Comparison of ENCODE assay signal across 29 mouse cellular contexts in the genomic region with DNA sequence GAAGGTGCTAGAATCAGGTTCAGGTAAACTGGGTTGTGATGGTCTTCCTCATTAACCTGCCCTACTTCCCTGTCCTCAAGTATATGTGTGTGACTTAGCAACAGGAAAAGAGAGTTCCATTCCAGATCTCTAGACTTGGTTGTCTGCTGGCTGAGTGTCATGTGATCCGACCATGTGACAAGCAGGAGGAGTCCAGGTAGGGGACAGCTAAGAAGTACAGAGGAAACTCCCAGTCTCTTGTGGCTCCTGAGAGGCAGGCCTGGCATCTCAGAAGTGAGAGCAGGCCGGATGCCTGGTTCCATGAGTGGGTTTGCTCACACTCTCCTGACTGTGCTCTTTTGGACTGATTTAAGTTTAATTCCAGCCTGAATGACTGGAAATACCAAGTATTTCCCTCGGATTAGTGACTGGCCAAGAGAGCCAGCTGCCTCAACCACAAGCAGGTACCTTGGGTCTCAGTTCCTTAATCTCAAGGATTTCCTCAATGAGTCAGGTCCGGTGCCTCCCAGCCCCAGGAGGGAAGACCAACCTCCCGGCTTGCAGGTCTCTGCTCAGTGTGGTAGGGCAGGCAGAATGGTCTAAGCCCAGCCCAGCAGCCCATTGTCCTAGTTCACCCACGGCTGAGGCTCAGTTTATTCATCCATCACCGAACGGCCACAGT. TPM values are rescaled to one million over a fixed set of nuclear protein-coding genes. Genes with fewer than 3 reads are reported as not detected.
A peak's percentile ranks its signal among the peaks of the same experiment; 100 is the strongest.
DNase-seq lines count a peak whose midpoint lies in the region; ATAC-seq and TF ChIP-seq lines count a peak whose summit lies in the region.
"Had no signal": no experiment of that assay in that cellular context is flagged by ENCODE, and none has a peak within 500 bp of the region (broad histone marks: within the 10 kb centered on the region; RNA-seq: fewer than 3 reads in every experiment).

No protein-coding gene starts in this region.

- DNase-seq in embryo, embryonic 9.5 days (ENCODE audit: extremely low spot score) = no peak
- DNase-seq in embryo, embryonic 10 days (ENCODE audit: low spot score) = no peak
- DNase-seq: adrenal gland, postnatal 10 days; cerebellum, adult 9-11 months; gastrocnemius, postnatal 36 days; kidney, adult 11 months; kidney, postnatal 36 days; layer of hippocampus, postnatal 36 days; lung, embryonic 14.5 days; right cerebral cortex, adult 18-20 months; right cerebral cortex, postnatal 4 days; thymus, adult 2 months; thymus, postnatal 4 days had no signal

- H3K9ac ChIP-seq in liver, embryonic 15.5 days = no peak overlapping the region
- no peak overlapping the region for H3K9ac ChIP-seq in liver, embryonic 12.5 days
- H3K9ac ChIP-seq in lung, embryonic 16.5 days (ENCODE audit: low read length) = no peak overlapping the region
- H3K9ac ChIP-seq in forebrain, embryonic 15.5 days (replicated peaks) = no peak overlapping the region
- H3K9ac ChIP-seq: embryonic facial prominence, embryonic 12.5 days; hindbrain, embryonic 13.5 days; kidney, embryonic 15.5 days; limb, embryonic 13.5 days; lung, embryonic 14.5 days; midbrain, embryonic 15.5 days; neural tube, embryonic 13.5 days had no signal

- peaks cover 36% of the 10 kb centered on the region for H3K27me3 ChIP-seq in liver, embryonic 15.5 days
- peaks cover 36% of the 10 kb centered on the region for H3K27me3 ChIP-seq in liver, embryonic 12.5 days (replicated peaks)
- H3K27me3 ChIP-seq in lung, embryonic 16.5 days (ENCODE audit: control insufficient read depth, insufficient read depth, low read depth, low read length) = no peaks in the 10 kb centered on the region
- no peaks in the 10 kb centered on the region for H3K27me3 ChIP-seq in forebrain, embryonic 15.5 days
- H3K27me3 ChIP-seq: embryonic facial prominence, embryonic 12.5 days; hindbrain, embryonic 13.5 days; kidney, embryonic 15.5 days; limb, embryonic 13.5 days; midbrain, embryonic 15.5 days; neural tube, embryonic 13.5 days had no signal

- H3K4me2 ChIP-seq in liver, embryonic 15.5 days = no peak overlapping the region
- H3K4me2 ChIP-seq in liver, embryonic 12.5 days = no peak overlapping the region
- no peak overlapping the region for H3K4me2 ChIP-seq in lung, embryonic 16.5 days (ENCODE audit: low read depth, low read length)
- no peak overlapping the region for H3K4me2 ChIP-seq in forebrain, embryonic 15.5 days (replicated peaks)
- H3K4me2 ChIP-seq: embryonic facial prominence, embryonic 12.5 days; hindbrain, embryonic 13.5 days; kidney, embryonic 15.5 days; limb, embryonic 13.5 days; lung, embryonic 14.5 days; midbrain, embryonic 15.5 days; neural tube, embryonic 13.5 days had no signal

- H3K9me3 ChIP-seq in liver, embryonic 15.5 days (replicated peaks) = no peaks in the 10 kb centered on the region
- H3K9me3 ChIP-seq in liver, embryonic 12.5 days (replicated peaks) = no peaks in the 10 kb centered on the region
- H3K9me3 ChIP-seq in lung, embryonic 16.5 days (ENCODE audit: control insufficient read depth, low read length) = no peaks in the 10 kb centered on the region
- H3K9me3 ChIP-seq in forebrain, embryonic 15.5 days = no peaks in the 10 kb centered on the region
- H3K9me3 ChIP-seq: embryonic facial prominence, embryonic 12.5 days; G1E; hindbrain, embryonic 13.5 days; kidney, embryonic 15.5 days; limb, embryonic 13.5 days; midbrain, embryonic 15.5 days; neural tube, embryonic 13.5 days had no signal

- no peak for TF ChIP-seq CTCF in bone marrow, adult 2 months (IDR thresholded peaks at IDR 0.05; ENCODE audit: control insufficient read depth, insufficient read depth, low read length)

- no peaks in the 10 kb centered on the region; the same call in 1 of the 2 replicates for H3K4me1 ChIP-seq in liver, embryonic 15.5 days (replicated peaks)
- no peaks in the 10 kb centered on the region for H3K4me1 ChIP-seq in liver, embryonic 12.5 days
- peaks cover 5% of the 10 kb centered on the region for H3K4me1 ChIP-seq in bone marrow, adult 2 months (ENCODE audit: control insufficient read depth, insufficient read depth, low read length)
- 0 out of 2 replicates have a peak, but pooled peaks cover 2% of the 10 kb centered on the region for H3K4me1 ChIP-seq in lung, embryonic 16.5 days (replicated peaks; ENCODE audit: control insufficient read depth, insufficient read depth, low read length)
- no peaks in the 10 kb centered on the region for H3K4me1 ChIP-seq in forebrain, embryonic 15.5 days
- H3K4me1 ChIP-seq: embryonic facial prominence, embryonic 12.5 days; hindbrain, embryonic 13.5 days; kidney, embryonic 15.5 days; limb, embryonic 13.5 days; midbrain, embryonic 15.5 days; neural tube, embryonic 13.5 days had no signal

- peak; percentile 35 for ATAC-seq in liver, embryonic 15.5 days (ENCODE audit: insufficient read depth)
- ATAC-seq in liver, embryonic 12.5 days = no peak
- peak; percentile 45; the same call in 1 of the 2 replicates for ATAC-seq in lung, embryonic 16.5 days (ENCODE audit: low read depth)
- ATAC-seq in neutrophil, adult 5-6 weeks (ENCODE audit: extremely low read depth, insufficient number of reproducible peaks, low FRiP score, poor library complexity, severe bottlenecking) = peak; percentile 14; the same call in 1 of the 2 replicates
- no peak for ATAC-seq in forebrain, embryonic 15.5 days (replicated peaks)
- ATAC-seq: activated CD4-positive, CD25-positive, alpha-beta regulatory T cell, adult 4 months; midbrain, embryonic 15.5 days had no signal

- H3K27ac ChIP-seq in liver, embryonic 15.5 days (replicated peaks) = no peak overlapping the region
- no peak overlapping the region for H3K27ac ChIP-seq in liver, embryonic 12.5 days
- peak overlapping the region; percentile 2 for H3K27ac ChIP-seq in bone marrow, adult 2 months (ENCODE audit: control insufficient read depth, insufficient read depth, low read depth, low read length, poor library complexity)
- H3K27ac ChIP-seq in lung, embryonic 16.5 days (ENCODE audit: low read length) = no peak overlapping the region
- no peak overlapping the region for H3K27ac ChIP-seq in forebrain, embryonic 15.5 days (replicated peaks)
- H3K27ac ChIP-seq: embryonic facial prominence, embryonic 12.5 days; hindbrain, embryonic 13.5 days; kidney, embryonic 15.5 days; limb, embryonic 13.5 days; midbrain, embryonic 15.5 days; neural tube, embryonic 13.5 days; stomach, postnatal 0 days had no signal

- TF ChIP-seq POLR2A in bone marrow, adult 2 months (IDR thresholded peaks at IDR 0.05; ENCODE audit: borderline replicate concordance, control insufficient read depth, low read depth, low read length) = no peak

- H3K36me3 ChIP-seq in liver, embryonic 15.5 days (replicated peaks) = no peaks in the 10 kb centered on the region
- H3K36me3 ChIP-seq in liver, embryonic 12.5 days = no peaks in the 10 kb centered on the region
- H3K36me3 ChIP-seq in lung, embryonic 16.5 days (ENCODE audit: control insufficient read depth, insufficient read depth, low read length) = no peaks in the 10 kb centered on the region
- H3K36me3 ChIP-seq in forebrain, embryonic 15.5 days = no peaks in the 10 kb centered on the region
- H3K36me3 ChIP-seq: embryonic facial prominence, embryonic 12.5 days; G1E; hindbrain, embryonic 13.5 days; kidney, embryonic 15.5 days; limb, embryonic 13.5 days; midbrain, embryonic 15.5 days; neural tube, embryonic 13.5 days had no signal

- H3K4me3 ChIP-seq in liver, embryonic 15.5 days (replicated peaks) = no peak overlapping the region
- H3K4me3 ChIP-seq in liver, embryonic 12.5 days = no peak overlapping the region
- no peak overlapping the region for H3K4me3 ChIP-seq in bone marrow, adult 2 months (replicated peaks; ENCODE audit: control insufficient read depth, low read depth, low read length)
- H3K4me3 ChIP-seq in lung, embryonic 16.5 days (ENCODE audit: low read length) = no peak overlapping the region
- no peak overlapping the region for H3K4me3 ChIP-seq in forebrain, embryonic 15.5 days
- H3K4me3 ChIP-seq: embryonic facial prominence, embryonic 12.5 days; hindbrain, embryonic 13.5 days; kidney, embryonic 15.5 days; limb, embryonic 13.5 days; midbrain, embryonic 15.5 days; myocyte; neural tube, embryonic 13.5 days had no signal

- WGBS in liver, embryonic 15.5 days (ENCODE audit: insufficient replicate concordance) = 43% methylated on average over 8 of the region's 8 CpGs
- 57% methylated on average over 8 of the region's 8 CpGs for WGBS in liver, embryonic 12.5 days (ENCODE audit: insufficient replicate concordance)
- WGBS in bone marrow, adult 2 months = 19% methylated on average over 8 of the region's 8 CpGs
- 64% methylated on average over 8 of the region's 8 CpGs for WGBS in lung, embryonic 16.5 days
- 71% methylated on average over 8 of the region's 8 CpGs for WGBS in forebrain, embryonic 15.5 days

RNA-seq across cellular contexts. Expression of gene Tent5c, which starts 26.1 kb away (rescaled TPM):
- polyA plus RNA-seq in liver, embryonic 15.5 days (2015; fragmentation: Nextera tagmentation; extraction: Ambion mirVana) = 94.2 and 107 TPM in 2 replicates
- polyA plus RNA-seq in liver, embryonic 12.5 days (2016; fragmentation: Nextera tagmentation; extraction: Ambion mirVana) = 59.8 and 63.3 TPM in 2 replicates
- 151 and 236 TPM in 2 replicates for polyA plus RNA-seq in bone marrow, adult 2 months (2011; ENCODE audit: insufficient read depth, insufficient read length, low replicate concordance, missing spikeins)
- 13.2 and 15.9 TPM in 2 replicates for polyA plus RNA-seq in lung, embryonic 16.5 days (2015; fragmentation: Nextera tagmentation; extraction: Ambion mirVana)
- 107 and 110 TPM in 2 replicates for total RNA-seq in neutrophil, adult 5-6 weeks (2017)
- polyA plus RNA-seq in forebrain, embryonic 15.5 days (2015; fragmentation: Nextera tagmentation; extraction: Ambion mirVana) = 3.1 and 3.2 TPM in 2 replicates

Comparison
In these comparisons a context has a peak if more than half of its experiments do, and no peak if none do; other contexts are left out.
1. ATAC-seq: peak in liver, embryonic 15.5 days (single experiment), lung, embryonic 16.5 days (single experiment) and neutrophil, adult 5-6 weeks (single experiment); none in liver, embryonic 12.5 days (single experiment) and forebrain, embryonic 15.5 days (single experiment).